Mouse (Mus musculus) cortical plate, adult 2 months (tissue): ENCODE data around the gene Ssmem1.

ENCODE experiments used
- CTCF ChIP-seq: fragments of 200-500 bp; IDR thresholded peaks from 2 replicates; pipeline ENCODE4 v1.5.1; 2011; ENCODE audit warnings: mild to moderate bottlenecking, control low read depth, low read length; ENCODE audit not compliant: insufficient read depth; ENCODE audit errors: extremely low read depth
- POLR2A ChIP-seq: fragments of 200-500 bp; IDR thresholded peaks from 2 replicates; pipeline ENCODE4 v1.6.1; 2011; ENCODE audit warnings: mild to moderate bottlenecking, low read length, control low read depth; ENCODE audit not compliant: insufficient read depth; ENCODE audit errors: extremely low read depth

DNA sequence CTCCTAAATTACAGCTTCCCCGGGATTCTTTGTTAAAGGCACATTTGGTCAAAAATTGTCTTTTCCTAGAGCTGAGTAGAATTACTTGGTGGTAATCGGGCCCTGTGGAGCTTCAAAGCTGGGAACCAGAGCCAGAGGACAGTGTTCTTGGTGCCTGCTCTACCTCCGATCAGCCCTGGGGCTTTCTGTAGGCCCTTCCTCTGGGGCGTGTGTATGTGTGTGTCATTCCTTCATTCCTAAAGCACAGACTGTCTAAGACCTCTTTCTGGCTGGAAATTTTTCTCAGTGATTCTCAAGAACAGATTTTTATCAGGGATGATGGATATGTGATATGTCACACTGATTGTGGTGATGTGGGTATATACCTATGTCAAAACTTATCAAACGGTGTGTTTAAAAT is 29.2 kb downstream of the Ssmem1 start:
- TF ChIP-seq POLR2A = no peak
- TF ChIP-seq CTCF = no peak
